Mouse (Mus musculus): Measurements from ENCODE around the gene Cnst. TPM values are rescaled to one million over a fixed set of nuclear protein-coding genes. Genes with fewer than 3 reads are reported as not detected.
"Not testable (repeated sequence)": the region's sequence is repeated elsewhere in the genome, so short reads cannot be mapped to it uniquely, and the experiment has no call there.

Gene Cnst
- 23.0 and 24.4 TPM in 2 replicates for polyA plus RNA-seq (2015; fragmentation: Nextera tagmentation; extraction: Ambion mirVana)

DNA sequence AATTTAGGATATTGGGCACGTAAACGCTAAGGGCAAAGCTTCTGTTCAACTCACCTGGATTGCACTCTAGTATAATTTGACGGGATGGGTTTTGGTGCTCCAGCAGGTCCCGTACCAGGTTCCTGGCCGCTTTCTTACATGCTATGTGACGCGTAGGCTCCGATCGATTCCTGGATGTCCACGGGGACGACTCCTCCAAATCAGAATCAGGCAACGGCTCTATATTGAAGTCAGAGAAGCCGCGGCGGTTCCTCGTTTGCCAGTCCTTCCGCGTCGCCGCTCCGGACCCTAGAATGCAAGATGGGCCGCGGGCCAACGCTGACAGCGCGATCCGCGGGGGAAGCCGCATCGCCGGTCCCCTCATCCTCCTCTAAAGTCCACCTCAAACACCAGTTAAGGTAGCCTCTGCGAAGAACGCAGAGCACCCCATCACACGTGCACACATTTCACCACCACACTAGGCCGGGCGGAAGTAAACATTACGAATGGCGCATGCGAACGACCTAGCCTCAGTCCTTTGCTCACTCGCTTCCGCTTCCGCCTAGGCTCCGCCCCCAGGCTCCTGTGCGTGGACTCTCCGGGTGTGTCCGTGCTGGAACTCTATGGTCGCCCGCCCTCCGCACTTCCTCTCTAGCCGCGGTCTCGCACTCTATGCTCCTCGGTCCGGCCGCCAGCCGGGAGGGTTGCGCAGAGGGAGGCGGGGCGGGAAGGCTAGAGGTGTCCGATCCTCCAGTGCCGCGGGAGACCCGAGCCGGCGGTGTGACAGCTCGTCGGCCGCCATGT is at the start of gene Cnst, which contains the start of gene Tfb2m:
Cnst (plus strand) TSS at position 603 of the 783 bp plus-strand sequence.
Tfb2m (minus strand) TSS at position 500 of the 783 bp plus-strand sequence.
- not testable (repeated sequence) for H3K36me3 ChIP-seq (ENCODE audit: poor library complexity, severe bottlenecking); H3K9me3 ChIP-seq (replicated peaks); H3K27me3 ChIP-seq
- H3K4me2 ChIP-seq = peak within 1 kb of the TSS; percentile 86
- H3K27ac ChIP-seq = peak within 1 kb of the TSS; percentile 97
- ATAC-seq = peak; percentile 100
- peak within 1 kb of the TSS; percentile 82 for H3K9ac ChIP-seq
- WGBS = under 1% methylated on average over 69 of the region's 69 CpGs
- H3K4me3 ChIP-seq = peak within 1 kb of the TSS; percentile 63
- peaks cover 28% of the 10 kb centered on the region for H3K4me1 ChIP-seq

DNA sequence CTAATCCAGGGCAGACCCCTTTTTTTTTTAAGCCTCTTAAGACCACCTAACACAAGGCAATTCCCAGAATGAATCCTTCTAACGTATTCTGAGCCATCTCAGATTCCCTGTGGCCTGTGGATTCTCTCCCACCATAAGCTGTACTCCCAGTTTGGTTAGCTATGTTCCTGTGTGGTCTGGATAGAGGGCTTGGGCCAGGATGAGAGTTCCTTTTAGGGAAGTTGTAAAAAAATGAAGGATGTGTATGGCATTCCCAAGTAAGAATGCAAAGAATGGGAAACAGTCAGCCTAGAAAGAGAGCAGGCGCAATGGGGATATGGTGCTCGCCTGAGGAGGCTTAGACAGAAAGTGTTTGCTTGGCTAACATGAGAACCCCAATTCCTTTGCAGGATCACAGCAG is 46.9 kb upstream of the Cnst start:
- H3K4me2 ChIP-seq = no peak overlapping the region
- H3K9ac ChIP-seq = no peak overlapping the region
- no peak overlapping the region for H3K27ac ChIP-seq
- no peak for ATAC-seq
- no peak overlapping the region for H3K4me3 ChIP-seq
- H3K36me3 ChIP-seq (ENCODE audit: poor library complexity, severe bottlenecking) = no peaks in the 10 kb centered on the region
- WGBS = 85% methylated on average over 3 of the region's 3 CpGs
- no peaks in the 10 kb centered on the region for H3K4me1 ChIP-seq
- no peaks in the 10 kb centered on the region for H3K9me3 ChIP-seq (replicated peaks)
- H3K27me3 ChIP-seq = no peaks in the 10 kb centered on the region

GRCm38 (mm10) chr1:179502565-179502964 is 43.6 kb upstream of the Cnst start:
- Histone ChIP-seq H3K4me1 (no peaks in the 10 kb centered on the region), H3K27me3 (no peaks in the 10 kb centered on the region), H3K9me3 (replicated peaks) (no peaks in the 10 kb centered on the region), H3K4me3 (no peak overlapping the region), H3K4me2 (no peak overlapping the region), H3K27ac (no peak overlapping the region), H3K36me3 (ENCODE audit: poor library complexity, severe bottlenecking) (no peaks in the 10 kb centered on the region), H3K9ac (no peak overlapping the region)
- ATAC-seq = no peak
- 24% methylated on average over 3 of the region's 3 CpGs for WGBS

DNA sequence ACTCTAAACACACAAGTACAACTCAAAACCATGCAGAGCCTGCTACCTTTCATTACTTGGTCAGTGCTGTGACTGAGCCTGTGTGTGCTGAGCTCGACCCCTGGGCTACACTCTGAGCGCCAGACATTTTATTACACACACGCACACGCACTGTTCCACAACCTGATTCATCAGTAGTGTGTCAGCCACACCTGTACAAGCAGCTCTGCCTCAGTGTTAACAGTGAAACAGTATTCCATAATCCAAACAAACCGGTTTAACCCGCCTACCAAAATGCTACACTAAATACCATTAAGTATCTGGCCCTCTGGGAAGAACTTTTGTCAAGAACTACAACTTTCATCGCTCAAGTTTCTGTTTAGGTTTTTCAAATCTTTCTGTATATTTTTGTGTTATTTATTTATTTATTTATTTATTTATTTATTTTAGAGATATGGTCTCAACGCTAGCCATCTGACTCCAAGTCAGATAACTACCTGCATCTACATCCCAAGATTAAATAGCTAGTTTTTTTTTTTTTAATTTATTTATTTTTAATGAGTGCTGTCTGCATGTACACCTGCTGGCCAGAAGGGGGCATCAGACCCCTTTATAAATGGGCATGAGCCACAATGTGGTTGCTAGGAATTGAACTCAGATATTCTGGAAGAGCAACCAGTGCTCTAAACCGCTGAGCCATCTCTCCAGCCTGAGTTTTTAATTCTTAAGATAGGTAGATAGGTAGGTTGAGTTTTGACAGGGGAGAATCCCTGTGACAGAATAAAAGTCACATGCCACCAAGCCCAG is 39.4 kb upstream of the Cnst start:
- H3K27ac ChIP-seq = no peak overlapping the region
- ATAC-seq = no peak
- 70% methylated on average over 9 of the region's 9 CpGs for WGBS
- no peaks in the 10 kb centered on the region for H3K27me3 ChIP-seq
- H3K4me1 ChIP-seq = no peaks in the 10 kb centered on the region
- no peaks in the 10 kb centered on the region for H3K36me3 ChIP-seq (ENCODE audit: poor library complexity, severe bottlenecking)
- no peak overlapping the region for H3K9ac ChIP-seq
- H3K4me2 ChIP-seq = no peak overlapping the region
- no peaks in the 10 kb centered on the region for H3K9me3 ChIP-seq (replicated peaks)
- no peak overlapping the region for H3K4me3 ChIP-seq

GRCm38 (mm10) chr1:179510546-179511340 is 35.4 kb upstream of the Cnst start:
- Histone ChIP-seq H3K9me3 (replicated peaks) (no peaks in the 10 kb centered on the region), H3K27ac (no peak overlapping the region), H3K36me3 (ENCODE audit: poor library complexity, severe bottlenecking) (no peaks in the 10 kb centered on the region), H3K9ac (no peak overlapping the region), H3K27me3 (no peaks in the 10 kb centered on the region), H3K4me1 (no peaks in the 10 kb centered on the region), H3K4me3 (no peak overlapping the region), H3K4me2 (no peak overlapping the region)
- ATAC-seq = no peak
- 77% methylated on average over 13 of the region's 13 CpGs for WGBS

DNA sequence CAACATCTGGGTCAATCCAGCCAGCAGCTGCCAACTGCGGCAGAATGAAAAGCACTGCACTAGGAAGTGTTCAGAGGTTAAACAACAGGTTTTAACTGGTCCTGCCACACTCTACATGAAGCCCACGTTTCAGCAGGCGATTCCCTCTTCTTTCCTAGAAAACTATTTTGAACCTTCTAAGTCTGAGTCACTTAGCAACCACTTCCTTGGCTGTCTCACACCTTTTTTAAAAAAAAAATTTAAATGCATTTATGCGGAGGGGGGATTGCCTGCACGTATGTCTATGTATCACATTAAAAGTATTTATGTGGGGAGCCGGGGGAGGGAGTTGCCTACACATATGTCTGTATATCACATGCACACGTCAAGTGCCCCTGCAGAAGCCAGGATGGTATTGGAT is 34.3 kb upstream of the Cnst start:
- Histone ChIP-seq H3K4me1 (peaks cover 6% of the 10 kb centered on the region), H3K9me3 (replicated peaks) (no peaks in the 10 kb centered on the region), H3K4me3 (no peak overlapping the region), H3K9ac (no peak overlapping the region), H3K27ac (no peak overlapping the region), H3K36me3 (ENCODE audit: poor library complexity, severe bottlenecking) (no peaks in the 10 kb centered on the region), H3K27me3 (no peaks in the 10 kb centered on the region), H3K4me2 (no peak overlapping the region)
- 84% methylated on average over 7 of the region's 7 CpGs for WGBS
- ATAC-seq = no peak

GRCm38 (mm10) chr1:179516941-179517712 is 29.0 kb upstream of the Cnst start:
- no peaks in the 10 kb centered on the region for H3K36me3 ChIP-seq (ENCODE audit: poor library complexity, severe bottlenecking)
- H3K4me2 ChIP-seq = peak overlapping the region; percentile 97
- ATAC-seq = peak; percentile 72
- peaks cover 11% of the 10 kb centered on the region for H3K4me1 ChIP-seq
- H3K27ac ChIP-seq = no peak overlapping the region
- peak overlapping the region; percentile 69 for H3K9ac ChIP-seq
- H3K4me3 ChIP-seq = peak overlapping the region; percentile 67
- 1% methylated on average over 21 of the region's 21 CpGs for WGBS
- H3K9me3 ChIP-seq (replicated peaks) = no peaks in the 10 kb centered on the region
- no peaks in the 10 kb centered on the region for H3K27me3 ChIP-seq

DNA sequence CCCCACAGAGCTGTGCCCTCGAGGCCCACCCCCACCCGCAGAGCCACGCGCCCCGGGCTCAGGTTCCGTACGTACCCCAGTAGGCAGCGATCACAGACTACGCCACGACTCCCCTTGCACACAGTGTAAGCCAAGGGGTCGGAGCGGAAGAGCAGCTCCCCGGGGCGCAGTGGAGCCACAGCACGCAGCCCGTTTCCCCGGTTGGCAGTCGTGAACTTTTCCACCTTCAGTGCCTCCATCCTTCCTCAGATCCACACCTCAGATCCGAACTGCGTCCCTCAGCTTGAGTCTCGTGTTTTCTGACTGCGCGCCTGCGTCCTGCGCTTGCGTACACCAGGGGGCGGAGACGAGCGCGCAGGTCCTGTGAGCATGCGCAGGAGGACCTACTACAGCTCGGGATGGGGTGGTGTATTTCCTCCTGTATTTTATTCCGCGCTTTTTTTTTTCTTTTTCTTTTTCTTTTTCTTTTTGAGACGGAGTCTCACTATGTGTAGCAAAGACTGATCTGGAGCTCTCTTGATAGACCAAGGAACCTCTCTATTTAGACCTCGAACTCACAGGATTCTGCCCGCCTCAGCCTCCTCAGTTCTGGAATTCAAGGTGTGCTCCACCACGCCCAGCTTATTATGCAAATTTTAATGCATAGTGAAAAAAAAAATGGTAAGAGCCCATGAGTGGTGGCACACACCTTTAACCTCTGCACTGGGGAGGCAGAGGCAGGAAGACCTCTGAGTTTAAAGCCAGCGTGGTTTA is 28.3 kb upstream of the Cnst start, which contains the start of gene Smyd3:
Smyd3 (minus strand) TSS at position 329 of the 753 bp plus-strand sequence.
- H3K27ac ChIP-seq = no peak within 1 kb of the TSS
- H3K4me1 ChIP-seq = peaks cover 11% of the 10 kb centered on the region
- H3K36me3 ChIP-seq (ENCODE audit: poor library complexity, severe bottlenecking) = no peaks in the 10 kb centered on the region
- H3K9me3 ChIP-seq (replicated peaks) = no peaks in the 10 kb centered on the region
- H3K27me3 ChIP-seq = no peaks in the 10 kb centered on the region
- peak within 1 kb of the TSS; percentile 69 for H3K9ac ChIP-seq
- peak within 1 kb of the TSS; percentile 97 for H3K4me2 ChIP-seq
- H3K4me3 ChIP-seq = peak within 1 kb of the TSS; percentile 67
- ATAC-seq = peak; percentile 90
- 7% methylated on average over 39 of the region's 39 CpGs for WGBS

DNA sequence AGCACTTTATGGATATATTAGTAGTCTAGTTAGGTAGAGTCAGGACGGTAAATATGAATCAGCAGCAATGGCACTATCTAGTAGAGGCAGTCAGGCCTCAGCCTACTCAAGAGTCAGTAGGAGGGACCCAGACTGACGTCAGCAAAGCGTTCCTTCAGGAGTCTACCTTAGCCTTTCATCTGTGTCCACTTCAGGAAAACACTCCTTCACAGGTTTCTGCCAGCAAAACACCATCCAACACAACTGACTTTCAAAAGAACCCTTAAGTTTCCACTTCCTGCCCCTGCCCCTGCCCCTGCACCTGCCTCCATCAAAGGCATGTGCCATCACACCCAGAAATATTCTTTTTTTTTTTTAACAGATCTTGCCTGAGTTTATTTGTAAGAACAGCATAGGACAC is 26.3 kb upstream of the Cnst start:
- peaks cover 11% of the 10 kb centered on the region for H3K4me1 ChIP-seq
- no peak overlapping the region for H3K9ac ChIP-seq
- ATAC-seq = no peak
- H3K27ac ChIP-seq = no peak overlapping the region
- H3K27me3 ChIP-seq = no peaks in the 10 kb centered on the region
- no peak overlapping the region for H3K4me2 ChIP-seq
- H3K4me3 ChIP-seq = no peak overlapping the region
- no peaks in the 10 kb centered on the region for H3K9me3 ChIP-seq (replicated peaks)
- no peaks in the 10 kb centered on the region for H3K36me3 ChIP-seq (ENCODE audit: poor library complexity, severe bottlenecking)
- WGBS = 86% methylated on average over 3 of the region's 3 CpGs

DNA sequence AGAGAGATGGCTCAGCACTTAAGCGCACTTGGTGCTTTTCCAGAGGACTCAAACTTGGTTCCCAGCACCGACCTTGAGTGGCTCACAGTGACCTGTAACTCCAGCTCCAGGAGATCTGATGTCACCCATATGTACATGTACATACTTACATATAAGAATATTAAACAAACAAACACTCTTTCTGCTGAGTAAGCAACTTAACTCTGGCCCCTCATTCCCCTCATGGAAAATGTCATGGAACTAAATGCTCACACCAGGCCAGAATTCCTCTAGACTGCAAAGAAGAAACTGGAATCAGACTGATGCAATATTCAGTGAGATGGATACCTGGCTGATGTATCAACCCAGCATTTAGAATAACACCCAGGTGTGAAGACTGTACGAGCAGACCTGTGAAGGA is 7.1 kb upstream of the Cnst start:
- Histone ChIP-seq H3K4me2 (no peak overlapping the region), H3K27me3 (no peaks in the 10 kb centered on the region), H3K27ac (no peak overlapping the region), H3K4me1 (no peaks in the 10 kb centered on the region), H3K36me3 (ENCODE audit: poor library complexity, severe bottlenecking) (peaks cover 29% of the 10 kb centered on the region), H3K4me3 (no peak overlapping the region), H3K9me3 (replicated peaks) (no peaks in the 10 kb centered on the region), H3K9ac (no peak overlapping the region)
- 91% methylated on average over 3 of the region's 3 CpGs for WGBS
- no peak for ATAC-seq

DNA sequence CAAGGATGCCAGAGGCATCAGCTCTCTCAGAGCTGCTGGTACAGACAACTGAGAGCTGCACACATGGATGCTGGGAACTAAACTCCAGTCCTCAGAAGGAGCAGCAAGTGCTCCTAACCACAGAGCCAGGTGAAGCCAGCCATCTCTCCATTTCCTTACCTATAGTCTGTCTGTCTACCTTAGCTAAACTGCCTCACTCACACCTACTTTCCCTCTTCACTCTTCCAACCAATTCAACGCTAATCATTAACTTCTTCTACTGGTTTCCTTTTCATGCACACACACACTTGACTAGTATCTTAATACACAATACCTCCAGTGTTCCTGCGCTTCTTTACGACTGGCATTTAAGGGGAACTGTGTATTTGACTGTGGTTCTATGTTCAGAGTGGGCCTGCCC is 6.3 kb upstream of the Cnst start:
- no peaks in the 10 kb centered on the region for H3K9me3 ChIP-seq (replicated peaks)
- no peak overlapping the region for H3K4me3 ChIP-seq
- no peak overlapping the region for H3K9ac ChIP-seq
- peaks cover 29% of the 10 kb centered on the region for H3K36me3 ChIP-seq (ENCODE audit: poor library complexity, severe bottlenecking)
- no peak overlapping the region for H3K27ac ChIP-seq
- no peaks in the 10 kb centered on the region for H3K27me3 ChIP-seq
- no peak overlapping the region for H3K4me2 ChIP-seq
- WGBS = 92% methylated on average over 3 of the region's 3 CpGs
- no peak for ATAC-seq
- H3K4me1 ChIP-seq = peaks cover 6% of the 10 kb centered on the region

Measured in forebrain, embryonic 13.5 days (tissue).